Comparison of ENCODE assay signal across 9 mouse cellular contexts in genomic region chr3:56181025-56181424, GRCm38 (mm10). TPM values are rescaled to one million over a fixed set of nuclear protein-coding genes. Genes with fewer than 3 reads are reported as not detected.
A peak's percentile ranks its signal among the peaks of the same experiment; 100 is the strongest.
DNase-seq lines count a peak whose midpoint lies in the region; ATAC-seq lines count a peak whose summit lies in the region.
"Had no signal": no experiment of that assay in that cellular context is flagged by ENCODE, and none has a peak within 500 bp of the region (broad histone marks: within the 10 kb centered on the region; RNA-seq: fewer than 3 reads in every experiment).

No protein-coding gene starts in this region.

- no peak overlapping the region for H3K9ac ChIP-seq in kidney, embryonic 15.5 days
- H3K9ac ChIP-seq in forebrain, embryonic 16.5 days (replicated peaks; ENCODE audit: low read depth, low read length): peak overlapping the region; percentile 49
- H3K9ac ChIP-seq in midbrain, embryonic 12.5 days (replicated peaks): 0 out of 2 replicates have a peak overlapping the region, but pooled peaks have one; percentile 98

- no peak for DNase-seq in kidney, adult 11 months
- DNase-seq in lung, postnatal 4 days: no peak
- DNase-seq in adrenal gland, postnatal 10 days: no peak
- DNase-seq in right cerebral cortex, postnatal 14 days: no peak

- peaks cover 10% of the 10 kb centered on the region; the same call in 1 of the 2 replicates for H3K27me3 ChIP-seq in kidney, embryonic 15.5 days
- no peaks in the 10 kb centered on the region for H3K27me3 ChIP-seq in forebrain, embryonic 16.5 days (replicated peaks; ENCODE audit: control insufficient read depth, insufficient read depth, low read length)
- no peaks in the 10 kb centered on the region for H3K27me3 ChIP-seq in midbrain, embryonic 12.5 days

- no peak for ATAC-seq in kidney, embryonic 15.5 days (replicated peaks; ENCODE audit: low FRiP score)
- ATAC-seq in common myeloid progenitor, adult 5-6 weeks (replicated peaks; ENCODE audit: low read depth, poor library complexity, severe bottlenecking): 0 out of 2 replicates have a peak, but pooled peaks have one; percentile 19
- no peak for ATAC-seq in forebrain, embryonic 16.5 days
- no peak for ATAC-seq in midbrain, embryonic 12.5 days (ENCODE audit: low FRiP score, low read depth)

- H3K36me3 ChIP-seq in kidney, embryonic 15.5 days: no peaks in the 10 kb centered on the region
- H3K36me3 ChIP-seq in forebrain, embryonic 16.5 days (ENCODE audit: control insufficient read depth, insufficient read depth): no peaks in the 10 kb centered on the region
- H3K36me3 ChIP-seq in midbrain, embryonic 12.5 days: no peaks in the 10 kb centered on the region

- peak overlapping the region; percentile 97; the same call in 1 of the 2 replicates for H3K4me2 ChIP-seq in kidney, embryonic 15.5 days
- peak overlapping the region; percentile 70 for H3K4me2 ChIP-seq in forebrain, embryonic 16.5 days (ENCODE audit: low read length)
- peak overlapping the region; percentile 83 for H3K4me2 ChIP-seq in midbrain, embryonic 12.5 days (replicated peaks)

- no peak overlapping the region for H3K4me3 ChIP-seq in kidney, embryonic 15.5 days (replicated peaks)
- H3K4me3 ChIP-seq in forebrain, embryonic 16.5 days (replicated peaks; ENCODE audit: low read length): peak overlapping the region; percentile 95
- peak overlapping the region; percentile 96 for H3K4me3 ChIP-seq in midbrain, embryonic 12.5 days

- no peak overlapping the region for H3K27ac ChIP-seq in kidney, embryonic 15.5 days
- H3K27ac ChIP-seq in forebrain, embryonic 16.5 days (ENCODE audit: low read length): peak overlapping the region; percentile 41; the same call in 1 of the 2 replicates
- H3K27ac ChIP-seq in midbrain, embryonic 12.5 days (replicated peaks): no peak overlapping the region
- H3K27ac ChIP-seq: macrophage had no signal

- WGBS in kidney, embryonic 15.5 days: 51% methylated on average over 3 of the region's 3 CpGs
- 15% methylated on average over 3 of the region's 3 CpGs for WGBS in forebrain, embryonic 16.5 days
- 36% methylated on average over 3 of the region's 3 CpGs for WGBS in midbrain, embryonic 12.5 days

- H3K9me3 ChIP-seq in kidney, embryonic 15.5 days (replicated peaks): no peaks in the 10 kb centered on the region
- H3K9me3 ChIP-seq in forebrain, embryonic 16.5 days (ENCODE audit: control insufficient read depth, low read length): no peaks in the 10 kb centered on the region
- H3K9me3 ChIP-seq in midbrain, embryonic 12.5 days: no peaks in the 10 kb centered on the region

- peaks cover 16% of the 10 kb centered on the region for H3K4me1 ChIP-seq in kidney, embryonic 15.5 days
- peaks cover 16% of the 10 kb centered on the region for H3K4me1 ChIP-seq in forebrain, embryonic 16.5 days (replicated peaks; ENCODE audit: control insufficient read depth, insufficient read depth, low read length)
- H3K4me1 ChIP-seq in midbrain, embryonic 12.5 days: peaks cover 12% of the 10 kb centered on the region

RNA-seq across cellular contexts. Expression of gene Nbea, which starts 2.5 kb away (rescaled TPM):
- 7.0 and 8.1 TPM in 2 replicates for polyA plus RNA-seq in kidney, embryonic 15.5 days (2015; fragmentation: Nextera tagmentation; extraction: Ambion mirVana)
- 0.15 and 0.69 TPM in 2 replicates for total RNA-seq in common myeloid progenitor, adult 5-6 weeks (2017)
- 61.8 and 62.8 TPM in 2 replicates for polyA plus RNA-seq in forebrain, embryonic 16.5 days (2015; fragmentation: Nextera tagmentation; extraction: Ambion mirVana)
- polyA plus RNA-seq in midbrain, embryonic 12.5 days (2016; fragmentation: Nextera tagmentation; extraction: Ambion mirVana): 39.4 and 40.7 TPM in 2 replicates
- 10 to 100 TPM; 15.1 to 22.7 TPM for total RNA-seq in adrenal gland, postnatal 10 days (2021)
